Mouse (Mus musculus): Measurements from ENCODE around the gene Ophn1. TPM values are rescaled to one million over a fixed set of nuclear protein-coding genes. Genes with fewer than 3 reads are reported as not detected.

Gene Ophn1
- total RNA-seq, 2 experiments from 2014 or later: 15.0 to 15.6 TPM

Small RNAs within 50 kb of the gene (microRNA-seq; reads per million reads assigned to microRNA genes)
- gene Gm27554 (ENCODE audit: borderline number of aligned reads in 2 of 2): 0 reads per million in 2 experiments

Other genes with a start within 250 kb of the Ophn1 start
- gene Yipf6, start 45.3 kb upstream of the Ophn1 start, total RNA-seq (2021): 10 to 100 TPM; 48.2 to 57.6 TPM
- 10 to 100 TPM; 26.4 to 28.4 TPM for gene Stard8, start 112.2 kb upstream of the Ophn1 start, total RNA-seq (2021)
- gene Efnb1, start 245.1 kb upstream of the Ophn1 start, total RNA-seq (2021): 10 to 100 TPM; 53.1 to 65.4 TPM

All from adrenal gland, adult 18-20 months (tissue).